Mouse (Mus musculus): ENCODE results near the gene Elof1. TPM values are rescaled to one million over a fixed set of nuclear protein-coding genes. Genes with fewer than 3 reads are reported as not detected.
"Not testable (repeated sequence)": the region's sequence is repeated elsewhere in the genome, so short reads cannot be mapped to it uniquely, and the experiment has no call there.

Gene Elof1
- total RNA-seq, 1 experiment from 2014 or later = 74.2 TPM

DNA sequence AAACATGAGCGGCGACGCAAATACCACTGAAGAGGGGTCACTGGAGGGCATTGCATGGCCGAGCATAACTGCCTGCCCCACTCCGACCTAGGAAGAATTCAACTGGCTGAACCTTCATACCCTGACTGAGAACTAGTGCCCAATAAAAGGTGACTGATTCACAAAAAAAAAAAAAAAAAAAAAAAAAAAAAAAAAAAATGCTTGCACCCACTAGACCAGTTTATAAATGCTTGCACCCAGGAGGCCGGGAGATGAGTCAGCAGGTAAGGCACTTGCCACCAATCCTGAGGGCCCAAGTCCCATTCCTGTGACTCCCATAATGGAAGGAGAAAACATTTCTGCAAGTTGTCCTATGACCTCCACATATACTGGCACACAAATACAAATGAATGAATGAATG, 24.2 kb downstream of the Elof1 start:
- no peak for DNase-seq

DNA sequence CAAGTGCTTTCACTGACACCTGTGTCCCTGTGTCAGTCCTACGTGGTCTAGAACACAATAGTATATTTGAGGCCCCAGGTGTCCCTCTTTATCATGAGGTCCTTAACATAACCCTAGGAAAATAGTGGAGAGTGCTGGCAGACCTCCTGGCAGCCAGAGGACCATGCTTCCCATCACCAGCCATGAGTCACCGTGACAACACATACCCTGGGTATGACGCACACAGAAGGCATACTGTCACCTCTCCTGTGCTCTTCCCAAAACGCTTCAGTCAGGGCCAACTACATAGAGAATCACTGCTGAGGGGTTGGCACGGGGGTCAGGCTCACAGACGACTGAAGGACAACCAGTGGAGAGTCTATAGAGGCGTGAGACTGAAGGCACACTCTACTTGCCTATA, 27.0 kb downstream of the Elof1 start:
- DNase-seq = peak; percentile 48

DNA sequence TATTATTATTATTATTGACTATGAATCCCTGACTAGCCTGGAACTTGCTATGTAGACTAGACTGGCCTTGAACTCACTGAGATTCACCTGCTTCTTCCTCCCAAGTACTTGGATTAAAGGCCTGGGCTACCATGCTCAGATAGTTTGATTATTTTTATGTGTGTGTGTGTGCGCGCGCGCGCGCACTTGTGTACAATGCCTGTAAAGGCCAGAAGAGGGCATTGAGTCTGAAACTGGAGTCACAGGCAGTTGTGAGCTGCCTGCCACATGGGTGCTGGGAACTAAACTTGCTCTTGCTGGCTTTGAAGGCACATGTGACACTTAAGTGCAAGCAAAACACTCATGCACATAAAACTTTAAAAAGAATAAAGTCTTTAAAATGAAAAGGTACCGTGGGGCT, 27.7 kb downstream of the Elof1 start:
- DNase-seq = no peak

- DNase-seq = no peak
Observed at GRCm38 (mm10) chr9:22087034-22087618, 29.8 kb downstream of the Elof1 start.

GRCm38 (mm10) chr9:22086012-22086411, 31.0 kb downstream of the Elof1 start:
- DNase-seq = no peak

DNA sequence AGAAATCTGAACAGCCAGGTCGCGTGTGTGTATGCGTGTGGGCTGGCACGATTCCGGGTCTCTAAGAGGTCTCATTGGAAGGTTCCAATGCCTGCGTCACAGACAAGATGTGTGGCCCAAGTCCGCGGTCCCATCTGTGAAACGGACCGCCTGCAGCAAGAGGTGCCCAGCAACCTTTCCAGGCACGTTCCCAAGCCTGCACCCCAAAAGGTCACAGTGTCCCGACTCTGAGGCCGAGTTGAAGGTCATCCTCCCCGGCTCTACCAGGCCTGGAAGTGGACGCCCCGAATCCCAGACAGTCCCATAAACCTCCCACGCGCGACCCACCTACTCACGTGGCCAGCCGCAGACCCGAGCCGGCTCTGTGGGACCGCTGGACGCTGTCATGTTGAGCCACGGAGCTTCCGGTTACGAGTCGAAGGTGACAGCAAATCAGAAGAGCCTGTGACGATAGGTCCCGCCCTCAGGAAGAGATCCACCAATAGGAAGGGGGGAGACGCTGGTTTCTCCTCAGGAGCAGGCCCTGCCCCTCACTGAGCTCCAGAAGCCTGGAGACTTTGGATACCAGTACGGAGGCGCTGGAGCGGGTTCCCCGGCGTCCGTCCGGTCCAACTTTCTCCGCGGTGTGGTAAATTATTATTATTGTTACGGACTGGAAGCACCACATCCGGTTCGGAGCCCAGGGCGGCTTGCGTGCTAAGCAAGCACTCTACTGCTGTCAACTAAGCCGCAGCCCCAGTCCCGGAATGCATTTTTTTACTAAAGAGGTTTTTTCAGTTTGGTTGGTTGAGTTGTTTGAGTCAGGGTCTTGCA, 31.7 kb downstream of the Elof1 start, which contains the start of gene Ecsit:
Ecsit (minus strand) TSS at position 417 of the 813 bp plus-strand sequence.
- peak; percentile 94 for DNase-seq

GRCm38 (mm10) chr9:22084667-22085021, 32.3 kb downstream of the Elof1 start:
- DNase-seq = no peak

GRCm38 (mm10) chr9:22076223-22076622, 40.7 kb downstream of the Elof1 start:
- DNase-seq = no peak

GRCm38 (mm10) chr9:22075778-22076177, 41.2 kb downstream of the Elof1 start:
- DNase-seq = not testable (repeated sequence)

DNA sequence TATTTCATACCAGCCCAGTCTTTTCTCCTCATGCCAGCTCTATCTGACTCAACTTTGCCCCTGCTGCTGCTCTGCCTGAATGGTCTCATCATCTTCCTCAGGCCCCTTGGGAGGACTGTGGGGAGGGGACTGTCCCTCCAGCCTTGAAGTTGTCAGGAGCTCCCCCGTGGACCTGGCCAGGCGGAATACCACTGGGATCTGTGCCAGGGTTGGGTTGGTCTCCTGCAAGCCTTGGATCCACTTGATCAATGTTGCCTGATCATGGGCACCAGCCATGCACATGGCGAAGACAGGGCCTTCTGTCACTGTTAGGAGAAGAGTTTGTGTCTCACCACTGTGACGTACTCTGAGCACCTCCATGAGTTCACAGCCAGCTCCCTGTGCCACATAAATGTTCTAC, 44.7 kb downstream of the Elof1 start:
- no peak for DNase-seq

GRCm38 (mm10) chr9:22070791-22071573, 46.0 kb downstream of the Elof1 start, which contains the start of the genes Gm49318 and Zfp653:
TSS of gene Gm49318 (minus strand) at chr9:22071259.
TSS of gene Zfp653 (minus strand) at chr9:22071376.
- peak; percentile 98 for DNase-seq

DNA sequence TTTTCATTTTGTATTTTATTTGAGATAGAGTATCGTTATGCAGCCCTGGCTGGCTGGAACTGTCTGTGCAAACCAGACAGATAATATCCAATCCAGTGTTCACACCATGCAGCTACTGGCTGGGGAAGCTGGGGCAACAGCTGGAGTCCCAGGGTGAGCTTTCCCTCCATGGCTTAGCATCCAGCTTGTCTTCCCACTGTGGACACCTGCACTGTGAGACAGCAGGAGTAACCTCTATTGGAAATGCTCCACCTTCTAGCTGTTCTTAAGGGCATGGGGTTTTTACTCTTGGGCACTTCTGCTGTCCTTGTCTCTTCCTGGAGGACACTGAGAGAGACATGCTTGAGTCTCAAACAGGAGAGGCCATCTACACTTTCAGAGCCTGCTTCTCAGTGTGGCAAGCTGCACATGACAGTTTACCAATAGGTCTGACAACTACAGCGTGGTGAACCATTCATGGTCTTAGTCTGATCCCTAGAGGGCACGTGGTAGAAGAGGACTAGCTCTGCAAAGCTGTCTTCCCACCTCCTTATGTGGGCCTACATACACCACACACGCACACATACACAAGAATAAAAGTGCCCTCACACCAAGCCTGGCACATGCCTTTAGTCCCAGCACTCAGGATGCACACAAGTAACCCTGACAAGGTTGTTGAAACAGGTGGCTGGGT, 47.0 kb downstream of the Elof1 start:
- DNase-seq = no peak

GRCm38 (mm10) chr9:22067195-22067594, 49.8 kb downstream of the Elof1 start:
- DNase-seq = no peak

DNA sequence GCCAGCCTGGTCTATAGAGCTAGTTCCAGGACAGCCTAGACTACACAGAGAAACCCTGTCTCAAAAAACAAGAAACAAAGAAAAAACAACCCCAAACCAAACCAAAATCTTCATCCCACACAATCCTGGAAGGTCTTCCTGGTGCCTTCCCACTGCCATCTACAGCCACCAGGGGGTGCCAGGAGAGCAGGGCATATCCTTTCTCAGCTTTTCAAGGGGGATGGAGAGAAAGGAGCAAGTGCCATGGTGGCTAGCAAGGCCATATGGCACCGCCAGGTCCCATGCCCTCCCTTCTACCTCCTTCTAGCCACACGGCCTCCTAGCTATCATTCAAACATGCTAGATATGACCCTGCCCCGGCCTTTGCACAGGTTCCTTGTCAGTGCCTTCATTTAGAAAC, 50.5 kb downstream of the Elof1 start:
- DNase-seq = peak; percentile 84

- DNase-seq = no peak
Observed at GRCm38 (mm10) chr9:22065642-22066041, 51.3 kb downstream of the Elof1 start.

DNA sequence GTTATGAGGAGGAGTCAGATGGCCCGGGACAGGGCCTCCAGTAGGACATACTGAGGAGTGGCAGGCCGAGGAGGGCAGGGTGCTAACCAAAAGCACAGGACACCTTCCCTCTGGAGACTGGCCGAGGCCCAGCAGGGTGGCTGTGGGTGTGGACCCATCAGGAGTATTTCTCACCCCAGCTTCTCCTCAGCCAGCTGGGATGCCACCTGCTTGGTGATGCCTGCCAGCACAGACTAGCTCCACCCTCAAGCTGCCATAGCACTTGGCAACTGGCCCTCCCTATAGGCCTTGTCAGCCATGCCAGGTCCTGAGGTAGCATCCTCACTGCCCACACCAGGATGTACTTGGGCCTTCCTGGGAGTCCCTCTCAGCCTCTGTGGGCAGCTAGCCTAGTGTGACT, 52.6 kb downstream of the Elof1 start:
- no peak for DNase-seq

Small RNA genes lying within 50 kb of the gene (microRNA-seq; reads per million reads assigned to microRNA genes)
- 0 reads per million in 2 experiments for gene Mir7084

Other genes starting within 250 kb of the Elof1 start
- gene Rab3d, start 199.0 kb downstream of the Elof1 start, total RNA-seq (2021) = 30.2 and 35.6 TPM in 2 replicates
- 6.5 and 8.5 TPM in 2 replicates for gene Ccdc159, start 189.7 kb downstream of the Elof1 start, total RNA-seq (2021)
- gene Tmem205, start 189.6 kb downstream of the Elof1 start, total RNA-seq (2021) = 203 and 258 TPM in 2 replicates
- gene Plppr2, start 180.1 kb downstream of the Elof1 start, total RNA-seq (2021) = 25.5 and 31.0 TPM in 2 replicates
- 13.1 and 13.7 TPM in 2 replicates for gene Swsap1, start 161.4 kb downstream of the Elof1 start, total RNA-seq (2021)
- gene Epor, start 153.7 kb downstream of the Elof1 start, total RNA-seq (2021) = 3.8 and 4.1 TPM in 2 replicates
- 18.1 and 19.0 TPM in 2 replicates for gene Rgl3, start 127.7 kb downstream of the Elof1 start, total RNA-seq (2021)
- gene Ccdc151, start 114.5 kb downstream of the Elof1 start, total RNA-seq (2021) = 0.45 and 0.56 TPM in 2 replicates
- 133 and 135 TPM in 2 replicates for gene Prkcsh, start 114.4 kb downstream of the Elof1 start, total RNA-seq (2021)
- gene Elavl3, start 65.1 kb downstream of the Elof1 start, total RNA-seq (2021) = 2.4 and 3.0 TPM in 2 replicates
- gene Gm49318, start 45.9 kb downstream of the Elof1 start, total RNA-seq (2021) = not detected in 2 replicates
- gene Zfp653, start 45.8 kb downstream of the Elof1 start, total RNA-seq (2021) = 9.1 and 10.1 TPM in 2 replicates
- 74.9 and 80.6 TPM in 2 replicates for gene Ecsit, start 31.7 kb downstream of the Elof1 start, total RNA-seq (2021)
- 0.56 and 7.1 TPM in 2 replicates for gene Cnn1, start 18.0 kb downstream of the Elof1 start, total RNA-seq (2021)
- 30.3 and 39.2 TPM in 2 replicates for gene Acp5, start 18.5 kb upstream of the Elof1 start, total RNA-seq (2021)
- 47.7 and 51.8 TPM in 2 replicates for gene Pigyl, start 39.7 kb upstream of the Elof1 start, total RNA-seq (2021)
- gene Zfp872, start 70.9 kb upstream of the Elof1 start, total RNA-seq (2021) = 1.2 and 2.0 TPM in 2 replicates
- 33.5 and 39.9 TPM in 2 replicates for gene Zfp809, start 108.5 kb upstream of the Elof1 start, total RNA-seq (2021)
- gene Zfp599, start 142.7 kb upstream of the Elof1 start, total RNA-seq (2021) = 0.96 and 1.4 TPM in 2 replicates
- 8.0 and 10.2 TPM in 2 replicates for gene Zfp810, start 190.5 kb upstream of the Elof1 start, total RNA-seq (2021)